Mouse (Mus musculus) layer of hippocampus, postnatal 10 days (tissue): ENCODE data around the gene Nudt2. TPM values are rescaled to one million over a fixed set of nuclear protein-coding genes. Genes with fewer than 3 reads are reported as not detected.
A peak's percentile ranks its signal among the peaks of the same experiment; 100 is the strongest.
"Not testable (repeated sequence)": the region's sequence is repeated elsewhere in the genome, so short reads cannot be mapped to it uniquely, and the experiment has no call there.

Experiments used
- DNase-seq, 2 experiments: peaks; one replicate each; pipeline ENCODE4 v3.0.0; 2021; ENCODE audit warnings: low spot score in 2 of 2
- long read RNA-seq: library from polyadenylated mRNA; stranded (forward); transcript quantifications from one replicate; pipeline ENCODE4 v2.0.0, GENCODE M21; 2023
- total RNA-seq, 2 experiments: library from RNA; stranded (reverse); gene quantifications; 2 replicates each; pipeline ENCODE4 v1.2.3; 2021

Gene Nudt2
- total RNA-seq, result 10 to 100 TPM; 33.9 to 36.0 TPM
- long read RNA-seq, transcript Nudt2-201 (3 exons, 845 nt), result major isoform, 36 of 40 reads
- long read RNA-seq, partial matches to known transcripts, result 1 of 40 reads
- long read RNA-seq, other reads (novel, unspliced or antisense), result 3 of 40 reads

DNA sequence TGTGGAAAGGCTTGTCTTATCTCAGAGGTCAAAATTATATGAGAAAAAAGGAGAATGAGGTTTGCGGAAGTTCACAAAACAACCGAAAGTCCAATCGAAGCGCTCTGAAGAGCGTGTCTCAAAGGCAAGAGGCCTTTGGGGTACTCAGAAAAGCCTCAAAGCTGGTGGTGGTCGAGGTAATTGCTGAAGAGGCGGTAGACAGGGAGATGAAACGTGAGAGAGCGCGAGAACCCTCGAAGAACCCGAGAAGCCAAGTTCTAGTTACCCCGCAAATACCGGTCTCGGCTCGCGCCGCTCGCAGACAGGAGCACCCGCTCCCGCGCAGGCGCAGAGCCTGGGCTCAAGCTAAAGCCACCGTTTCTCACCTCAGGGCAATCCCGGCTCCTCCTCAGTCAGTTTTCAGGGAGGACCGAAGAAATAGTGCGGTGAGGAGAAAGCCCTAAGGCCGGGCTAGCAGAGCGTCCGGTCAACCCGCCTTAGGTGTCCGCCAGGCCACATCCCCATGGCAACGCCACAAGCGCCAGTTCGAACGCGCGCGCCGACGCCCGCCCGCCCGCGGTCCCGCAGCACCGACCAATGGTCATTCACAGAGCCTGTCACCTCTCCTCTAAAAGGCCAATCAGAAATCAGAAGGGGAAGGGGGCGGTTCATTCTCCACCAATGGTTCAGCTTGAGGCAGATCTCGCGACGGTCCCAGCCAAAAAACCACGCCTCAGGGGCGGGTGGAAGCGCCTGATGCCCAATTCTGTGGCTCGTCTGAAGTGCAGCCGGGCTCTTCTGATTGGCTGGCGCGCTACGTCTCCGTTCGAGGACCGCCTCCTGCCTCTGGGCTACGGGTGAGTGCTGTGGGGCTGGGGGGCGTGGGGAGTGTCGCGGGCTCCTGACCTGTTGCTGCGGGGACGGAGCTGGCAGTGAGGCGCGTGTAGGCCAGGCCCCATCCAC lies at the start of gene Nudt2, which contains the start of gene Kif24:
Gene Nudt2, plus strand, starts transcription at position 807 of the 942 bp plus-strand sequence.
Gene Kif24, minus strand, starts transcription at position 543 of the 942 bp plus-strand sequence.
- peak; percentile 95 to 96 for DNase-seq

- no peak for DNase-seq
These were observed 48.0 kb upstream of the Nudt2 start for GRCm38 (mm10) chr4:41416966-41417365.

DNA sequence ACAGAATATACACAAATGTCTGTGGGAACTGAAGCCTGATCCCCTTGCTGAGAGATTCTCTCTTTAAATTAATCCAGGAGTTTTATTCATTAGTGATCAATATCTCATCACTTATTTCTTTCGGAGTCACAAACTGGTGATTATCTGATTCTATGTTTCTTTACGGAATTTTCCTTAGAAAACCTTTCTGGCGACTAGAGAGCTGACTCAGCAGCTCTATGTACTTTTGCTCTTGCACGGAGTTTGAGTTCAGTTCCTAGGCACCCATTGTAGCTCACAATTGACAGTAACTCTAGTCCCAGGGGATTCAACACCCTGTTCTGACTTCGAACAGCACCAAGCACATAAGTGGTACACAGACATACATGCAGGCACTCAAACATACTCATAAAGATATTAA lies 26.0 kb upstream of the Nudt2 start:
- DNase-seq, result no peak

DNA sequence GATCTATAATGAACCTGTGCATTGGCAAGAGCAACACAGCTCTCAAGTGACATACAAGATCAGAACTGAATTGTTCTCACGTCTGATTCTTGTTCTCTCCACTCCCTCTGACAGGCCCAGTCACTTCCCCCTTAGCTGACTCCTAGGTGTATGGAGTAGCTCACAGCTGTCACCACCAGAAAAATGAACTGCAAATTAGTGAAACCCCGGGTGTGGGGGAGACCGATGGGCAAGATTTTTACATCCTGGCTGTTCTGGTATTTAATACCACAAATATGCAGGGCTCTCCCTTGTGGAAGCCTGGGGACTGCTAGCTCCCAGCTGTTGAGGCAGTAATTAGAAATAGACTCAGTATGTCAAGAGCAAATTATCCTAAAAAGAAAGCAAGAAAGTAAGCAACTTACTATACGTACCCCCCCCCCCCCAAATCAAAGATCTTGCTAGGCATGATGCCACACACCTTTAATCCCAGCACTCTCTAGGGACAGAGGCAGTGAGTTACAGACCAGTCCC lies 22.1 kb upstream of the Nudt2 start:
- no peak for DNase-seq

GRCm38 (mm10) chr4:41447595-41447994 lies 17.4 kb upstream of the Nudt2 start:
- no peak for DNase-seq

DNA sequence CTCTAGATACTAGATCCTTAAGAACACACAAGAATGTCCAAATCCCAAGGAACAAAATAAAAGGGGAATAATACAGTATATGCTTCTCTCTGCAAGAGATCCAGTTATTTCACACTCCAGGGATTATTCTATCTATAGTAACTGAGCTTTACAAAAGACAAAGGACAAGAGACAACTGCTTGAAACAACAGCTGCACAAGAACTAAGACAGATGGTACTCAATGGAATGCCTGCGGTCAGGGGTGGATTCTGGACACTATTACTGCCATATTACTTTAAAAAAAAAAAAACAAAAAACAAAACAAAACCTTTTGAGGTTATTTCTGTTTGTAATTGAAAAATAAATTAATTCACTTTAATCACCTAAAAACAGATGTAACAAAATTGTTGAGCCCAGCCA lies 4.3 kb upstream of the Nudt2 start:
- no peak for DNase-seq

- not testable (repeated sequence) for DNase-seq
These were observed 1.8 kb upstream of the Nudt2 start for GRCm38 (mm10) chr4:41463051-41463738.

DNA sequence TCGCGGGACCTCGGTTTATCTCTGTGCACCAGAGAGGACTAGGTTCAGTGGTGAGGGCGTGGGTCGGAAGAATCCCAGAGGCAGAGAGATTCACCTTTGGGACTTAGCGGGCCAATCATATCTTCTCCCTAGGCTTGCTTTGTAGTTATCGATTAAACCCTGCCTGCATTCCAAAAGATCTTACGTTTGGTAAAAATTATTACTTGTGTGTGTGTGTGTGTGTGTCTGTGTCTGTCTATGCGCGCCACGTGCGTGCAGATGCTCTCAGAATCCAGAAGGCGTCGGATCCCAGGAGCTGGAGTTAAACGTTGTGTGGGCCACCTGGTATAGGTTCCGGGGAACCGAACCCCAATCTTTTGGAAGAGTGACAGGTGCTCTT lies 325 bp downstream of the Nudt2 start:
- DNase-seq, result no peak

GRCm38 (mm10) chr4:41468396-41469080 lies 3.6 kb downstream of the Nudt2 start:
- peak; percentile 71 to 80 for DNase-seq

GRCm38 (mm10) chr4:41469199-41469598 lies 4.2 kb downstream of the Nudt2 start:
- no peak for DNase-seq

DNA sequence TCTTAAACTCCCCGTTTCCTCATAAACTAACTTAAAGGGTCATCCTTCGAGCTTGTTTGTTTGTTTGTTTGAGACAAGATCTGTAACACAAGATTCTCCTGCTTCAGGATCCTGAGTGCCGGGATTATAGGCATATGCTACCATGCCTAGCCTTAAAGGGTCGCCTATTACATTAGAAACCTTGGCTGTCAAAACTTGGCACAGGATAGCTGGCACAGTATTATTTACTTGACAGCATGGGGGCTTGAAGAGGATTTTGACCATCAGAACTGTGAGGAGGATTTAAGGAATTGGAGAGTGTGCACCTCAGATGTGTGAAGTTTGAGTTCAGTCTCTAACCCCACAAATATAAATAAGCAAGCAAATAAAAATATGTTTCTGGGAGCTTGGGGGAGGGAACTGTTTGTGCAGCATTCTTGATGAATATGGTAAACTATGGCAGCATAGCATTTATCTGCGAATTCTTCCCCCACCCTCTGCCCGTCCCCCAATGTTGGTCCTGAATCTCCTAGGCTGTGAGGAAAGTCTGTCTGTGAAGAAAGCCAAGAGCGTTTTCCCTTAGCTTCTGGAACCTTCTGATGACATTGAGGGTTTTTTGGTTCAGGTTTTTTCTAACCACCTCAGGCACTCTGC lies 5.2 kb downstream of the Nudt2 start:
- no peak for DNase-seq

DNA sequence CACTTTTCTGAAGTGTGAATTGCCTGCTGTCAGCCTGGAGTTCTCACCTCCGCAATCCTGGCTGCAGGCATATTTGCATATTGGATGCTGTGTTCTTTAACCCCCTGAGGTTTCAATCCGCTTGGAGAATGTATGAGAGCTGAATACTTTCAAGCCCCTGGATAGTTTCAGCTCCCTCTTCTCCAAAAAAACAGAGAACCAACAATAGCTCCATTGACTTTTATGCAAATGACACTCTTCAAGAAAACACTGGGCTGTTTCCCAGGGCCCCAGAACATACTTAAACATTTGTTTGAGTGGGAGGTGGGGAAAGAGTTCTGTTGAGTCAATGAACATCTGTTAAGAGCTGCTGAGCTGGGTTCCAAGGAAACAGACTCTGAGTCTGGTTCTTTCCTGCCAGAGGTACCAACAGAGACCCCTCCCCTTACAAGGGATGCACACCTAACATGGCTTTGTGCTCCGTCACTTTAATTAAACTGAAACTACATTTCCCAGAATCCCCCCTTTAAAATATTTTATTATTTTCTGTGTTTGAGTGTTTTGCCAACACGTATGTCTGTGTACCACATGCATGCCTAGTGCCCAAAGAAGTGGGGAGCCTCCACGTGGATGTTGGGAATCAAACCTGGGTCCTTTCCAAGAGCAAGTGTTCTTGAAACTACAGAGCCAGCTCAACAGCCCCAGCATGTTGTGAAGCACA lies 5.9 kb downstream of the Nudt2 start:
- DNase-seq, result peak in 1 of 2 experiments; percentile 47

- no peak for DNase-seq
These were observed 6.4 kb downstream of the Nudt2 start for GRCm38 (mm10) chr4:41471384-41471689.

- DNase-seq, result no peak
These were observed 12.8 kb downstream of the Nudt2 start for GRCm38 (mm10) chr4:41477648-41478160.

DNA sequence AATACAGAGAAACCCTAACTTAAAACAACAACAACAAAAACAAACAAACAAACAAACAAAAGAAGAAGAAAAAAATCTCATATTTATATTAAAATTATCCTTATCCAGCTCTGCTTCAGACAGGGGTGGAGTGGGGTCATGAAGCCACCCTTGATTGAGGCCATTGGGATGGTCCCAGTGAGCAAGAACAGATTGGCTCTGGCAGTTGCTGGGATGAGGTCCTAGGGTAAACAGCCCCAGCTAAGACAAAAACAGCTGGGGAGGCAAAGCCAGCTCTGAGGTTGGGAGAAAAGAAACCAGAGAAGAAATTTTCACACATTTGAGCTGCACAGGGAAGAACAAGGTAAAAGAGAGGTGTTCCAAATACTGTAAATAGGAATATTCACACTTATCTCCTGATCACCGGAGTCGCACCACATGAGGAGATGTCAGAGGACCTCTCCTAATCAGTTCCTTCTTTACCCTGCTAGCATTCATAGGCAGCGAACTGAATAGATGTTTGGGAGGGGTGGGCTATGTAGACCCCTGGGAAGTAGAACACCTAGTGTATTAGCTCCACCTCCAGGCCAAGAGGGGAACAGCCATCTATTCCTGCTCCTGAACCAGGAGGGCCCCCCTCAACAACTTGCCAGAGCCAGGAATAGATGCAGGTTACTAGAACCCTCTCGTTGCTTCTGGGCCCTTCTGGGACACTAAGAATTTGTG lies 14.0 kb downstream of the Nudt2 start:
- DNase-seq, result no peak

DNA sequence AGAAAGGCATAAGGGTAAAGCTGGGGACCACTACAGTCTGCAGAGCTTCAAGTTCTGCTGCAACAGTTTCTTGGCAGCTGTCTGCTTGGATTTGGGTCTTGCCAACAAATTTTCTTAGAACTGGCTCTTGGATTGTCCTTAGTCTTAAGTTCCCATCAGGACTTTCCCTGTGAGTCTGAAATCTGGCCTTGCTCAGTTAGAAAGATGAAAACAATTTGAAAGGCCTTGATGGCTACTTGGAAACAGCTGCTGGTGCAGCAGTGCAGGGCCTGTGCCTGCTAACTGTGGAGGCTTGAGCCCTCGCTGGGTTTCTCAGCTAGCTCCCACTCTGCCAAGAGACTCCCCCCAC lies 14.5 kb downstream of the Nudt2 start:
- no peak for DNase-seq

DNA sequence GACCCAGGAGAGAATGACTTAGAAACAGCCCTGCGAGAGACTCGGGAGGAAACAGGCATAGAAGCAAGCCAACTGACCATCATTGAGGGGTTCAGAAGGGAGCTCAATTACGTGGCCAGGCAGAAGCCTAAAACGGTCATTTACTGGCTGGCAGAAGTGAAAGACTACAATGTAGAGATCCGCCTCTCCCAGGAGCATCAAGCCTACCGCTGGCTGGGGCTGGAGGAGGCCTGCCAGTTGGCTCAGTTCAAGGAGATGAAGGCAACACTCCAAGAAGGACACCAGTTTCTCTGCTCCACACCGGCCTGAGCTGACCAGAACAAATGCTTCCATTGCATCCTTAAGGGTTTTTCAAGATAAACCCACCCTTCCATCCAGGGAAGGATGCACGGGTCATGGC lies 15.3 kb downstream of the Nudt2 start:
- no peak for DNase-seq

DNA sequence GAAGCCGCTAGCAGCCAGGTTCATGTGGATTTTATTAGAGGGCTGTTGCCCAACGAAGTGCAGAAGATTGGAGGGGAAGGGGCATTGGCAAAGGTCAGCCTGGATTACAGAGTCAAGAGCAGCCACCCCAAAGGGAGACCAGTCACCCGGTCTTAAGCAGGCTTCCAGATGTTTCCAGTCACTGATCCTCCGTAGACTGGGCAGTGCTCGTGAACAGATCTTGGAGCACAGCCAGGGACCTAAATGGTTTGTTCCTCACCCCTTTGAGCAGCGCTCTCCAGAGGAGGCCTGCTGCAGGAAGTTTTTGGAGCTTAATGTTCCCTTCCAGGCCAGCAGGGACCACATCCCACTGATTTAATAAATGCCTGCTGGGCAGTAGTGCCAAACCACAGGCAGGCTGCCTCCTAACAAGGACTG lies 16.7 kb downstream of the Nudt2 start:
- no peak for DNase-seq

DNA sequence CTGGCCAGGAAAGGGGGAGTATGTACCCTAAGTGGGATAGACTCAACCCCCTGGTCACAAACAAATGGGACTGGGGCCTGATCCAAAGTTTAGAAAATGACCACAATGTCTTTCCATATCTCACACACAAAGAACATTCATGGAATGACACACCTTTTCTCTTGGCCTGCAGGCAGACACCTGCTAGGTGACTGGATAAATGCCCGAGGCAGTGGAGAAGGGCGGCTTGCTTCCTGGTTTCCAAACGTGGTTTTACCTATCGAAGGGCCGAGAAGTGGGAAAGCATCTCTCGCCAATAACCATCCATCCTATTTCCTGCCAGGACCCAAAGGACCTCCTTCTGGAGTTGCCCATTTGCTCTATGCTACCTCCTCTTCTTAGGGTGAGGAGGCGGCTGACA lies 28.0 kb downstream of the Nudt2 start:
- no peak for DNase-seq
